Mouse (Mus musculus): ENCODE data around the gene Tm4sf20.

DNA sequence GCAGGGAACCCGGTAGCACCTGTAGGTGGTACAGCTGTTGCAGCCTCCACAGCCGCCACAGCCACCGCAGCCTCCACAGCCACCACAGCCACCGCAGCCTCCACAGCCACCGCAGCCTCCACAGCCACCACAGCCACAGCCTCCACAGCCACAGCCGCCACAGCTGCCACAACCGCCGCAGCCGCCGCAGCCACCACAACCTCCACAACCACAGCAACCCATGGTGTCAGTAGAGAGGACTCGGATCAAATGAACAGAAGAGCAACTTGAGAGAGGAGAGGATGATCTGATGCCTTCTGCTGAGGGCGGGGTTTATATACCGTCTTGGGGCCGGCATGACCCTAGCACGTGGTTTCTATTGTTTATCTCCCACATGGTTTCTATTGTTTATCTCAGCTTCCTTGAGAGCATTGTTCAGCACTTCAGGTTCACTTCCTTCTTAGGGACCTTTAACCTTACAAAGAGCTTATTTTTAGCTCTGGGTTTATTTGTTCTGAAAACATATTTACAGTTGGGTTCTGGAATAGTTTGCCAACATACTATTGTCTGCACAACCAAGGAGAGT is 2.8 kb upstream of the Tm4sf20 start, which contains the start of gene Gm47791:
- TF ChIP-seq EP300 (IDR thresholded peaks at IDR 0.05; ENCODE audit: low read depth), result no peak
- no peak for TF ChIP-seq CTCF (IDR thresholded peaks at IDR 0.05; ENCODE audit: low read depth)
